Comparison of ENCODE assay signal across 11 mouse cellular contexts in genomic region chr2:167800648-167801245, GRCm38 (mm10).
DNase-seq lines count a peak whose midpoint lies in the region; ATAC-seq and TF ChIP-seq lines count a peak whose summit lies in the region.
"Had no signal": no experiment of that assay in that cellular context is flagged by ENCODE, and none has a peak within 500 bp of the region (broad histone marks: within the 10 kb centered on the region; RNA-seq: fewer than 3 reads in every experiment).

No protein-coding gene starts in this region.

- H3K4me2 ChIP-seq in liver, embryonic 12.5 days, result 0 out of 2 replicates have a peak overlapping the region, but pooled peaks have one; percentile 3
- no peak overlapping the region for H3K4me2 ChIP-seq in embryonic facial prominence, embryonic 15.5 days (replicated peaks)
- H3K4me2 ChIP-seq in liver, embryonic 13.5 days, result no peak overlapping the region

- DNase-seq in gastrocnemius, adult 2 months, result no peak
- no peak for DNase-seq in gastrocnemius, postnatal 25 days
- no peak for DNase-seq in liver
- no peak for DNase-seq in liver, embryonic 13.5 days
- no peak for DNase-seq in cerebellum, adult 11-12 months
- DNase-seq in left cerebral cortex, adult 9 months (ENCODE audit: low spot score in 2 of 2), result no peak
- DNase-seq: cerebellum, adult 11 months; lung, postnatal 14 days; thymus, adult 18-20 months had no signal

- TF ChIP-seq CTCF in gastrocnemius, adult 2 months (IDR thresholded peaks at IDR 0.05), result no peak

- no peaks in the 10 kb centered on the region for H3K36me3 ChIP-seq in liver, embryonic 12.5 days
- H3K36me3 ChIP-seq in embryonic facial prominence, embryonic 15.5 days, result no peaks in the 10 kb centered on the region
- H3K36me3 ChIP-seq in liver, embryonic 13.5 days, result no peaks in the 10 kb centered on the region

- no peak overlapping the region for H3K4me3 ChIP-seq in gastrocnemius, adult 2 months
- H3K4me3 ChIP-seq in liver, embryonic 12.5 days, result no peak overlapping the region
- H3K4me3 ChIP-seq in embryonic facial prominence, embryonic 15.5 days (replicated peaks), result no peak overlapping the region
- H3K4me3 ChIP-seq in liver, embryonic 13.5 days (replicated peaks), result no peak overlapping the region

- no peaks in the 10 kb centered on the region for H3K27me3 ChIP-seq in liver, embryonic 12.5 days (replicated peaks)
- H3K27me3 ChIP-seq in embryonic facial prominence, embryonic 15.5 days, result no peaks in the 10 kb centered on the region
- no peaks in the 10 kb centered on the region for H3K27me3 ChIP-seq in liver, embryonic 13.5 days

- ATAC-seq in liver, embryonic 12.5 days, result peak; percentile 12; the same call in 1 of the 2 replicates
- peak; percentile 5; the same call in 1 of the 2 replicates for ATAC-seq in embryonic facial prominence, embryonic 15.5 days (ENCODE audit: insufficient number of reproducible peaks, low FRiP score, low TSS enrichment, low read depth)
- ATAC-seq in liver, embryonic 13.5 days (ENCODE audit: low read depth), result peak; percentile 1; the same call in 1 of the 2 replicates

- H3K9ac ChIP-seq in liver, embryonic 12.5 days, result no peak overlapping the region; the same call in 1 of the 2 replicates
- no peak overlapping the region for H3K9ac ChIP-seq in embryonic facial prominence, embryonic 15.5 days
- no peak overlapping the region for H3K9ac ChIP-seq in liver, embryonic 13.5 days

- 53% methylated on average over 11 of the region's 11 CpGs for WGBS in liver, embryonic 12.5 days (ENCODE audit: insufficient replicate concordance)
- WGBS in embryonic facial prominence, embryonic 15.5 days, result 63% methylated on average over 11 of the region's 11 CpGs
- WGBS in liver, embryonic 13.5 days (ENCODE audit: insufficient replicate concordance), result 54% methylated on average over 11 of the region's 11 CpGs

- no peaks in the 10 kb centered on the region for H3K9me3 ChIP-seq in liver, embryonic 12.5 days (replicated peaks)
- no peaks in the 10 kb centered on the region for H3K9me3 ChIP-seq in embryonic facial prominence, embryonic 15.5 days (replicated peaks)
- no peaks in the 10 kb centered on the region for H3K9me3 ChIP-seq in liver, embryonic 13.5 days (replicated peaks)

- H3K27ac ChIP-seq in gastrocnemius, adult 2 months, result 0 out of 2 replicates have a peak overlapping the region, but pooled peaks have one; percentile 1
- peak overlapping the region; percentile 75 for H3K27ac ChIP-seq in liver, embryonic 12.5 days
- H3K27ac ChIP-seq in embryonic facial prominence, embryonic 15.5 days (replicated peaks), result peak overlapping the region; percentile 68
- peak overlapping the region; percentile 58 for H3K27ac ChIP-seq in liver, embryonic 13.5 days

- peaks cover 62% of the 10 kb centered on the region for H3K4me1 ChIP-seq in liver, embryonic 12.5 days
- H3K4me1 ChIP-seq in embryonic facial prominence, embryonic 15.5 days, result peaks cover 27% of the 10 kb centered on the region
- H3K4me1 ChIP-seq in liver, embryonic 13.5 days (replicated peaks), result peaks cover 65% of the 10 kb centered on the region

- intact Hi-C loops in gastrocnemius, adult 2 months (cut with DNase I), result no loop called here

Comparison
In these comparisons a context has a peak if more than half of its experiments do, and no peak if none do; other contexts are left out.
1. H3K27ac ChIP-seq: peak in every context shown above with its lines; median percentile 75 in liver, embryonic 12.5 days; 68 in embryonic facial prominence, embryonic 15.5 days; 58 in liver, embryonic 13.5 days; 1 in gastrocnemius, adult 2 months.